Mouse (Mus musculus) hindbrain, postnatal 0 days (tissue): Measurements from ENCODE around the gene 1700013H16Rik. TPM values are rescaled to one million over a fixed set of nuclear protein-coding genes. Genes with fewer than 3 reads are reported as not detected.

Experiments
- ATAC-seq: fragments of 200-750 bp; cut with Nextera tagmentation; 2 replicates; pipeline ENCODE4 v1.8.0; 2017; ENCODE audit warnings: mild to moderate bottlenecking, moderate TSS enrichment, moderate library complexity
- DNase-seq: peaks from one replicate; pipeline ENCODE4 v3.0.0-alpha.2; 2015; ENCODE audit warnings: low spot score
- H3K27ac ChIP-seq: fragments of 300-500 bp; sonication (generic); 2 replicates; pipeline ENCODE4 v1.5.1; 2014; ENCODE audit warnings: mild to moderate bottlenecking
- H3K27me3 ChIP-seq: fragments of 300-500 bp; sonication (generic); 2 replicates; pipeline ENCODE4 v1.6.1; 2014; ENCODE audit warnings: low read length, mixed read lengths; ENCODE audit not compliant: insufficient read depth
- H3K36me3 ChIP-seq: fragments of 300-500 bp; sonication (generic); 2 replicates; pipeline ENCODE4 v1.6.1; 2014; ENCODE audit warnings: low read length, mixed read lengths; ENCODE audit not compliant: insufficient read depth
- H3K4me1 ChIP-seq: fragments of 300-500 bp; sonication (generic); 2 replicates; pipeline ENCODE4 v1.6.1; 2014; ENCODE audit warnings: antibody characterized with exemption, low read length, mixed read lengths; ENCODE audit not compliant: insufficient read depth
- H3K4me2 ChIP-seq: fragments of 300-500 bp; sonication (generic); 2 replicates; pipeline ENCODE4 v1.6.1; 2014; ENCODE audit warnings: low read depth, mild to moderate bottlenecking, low read length, moderate library complexity, mixed read lengths
- H3K4me3 ChIP-seq: fragments of 300-500 bp; sonication (generic); 2 replicates; pipeline ENCODE4 v1.5.1; 2014; ENCODE audit warnings: low read length
- H3K9ac ChIP-seq: fragments of 300-500 bp; sonication (generic); replicated peaks from 2 replicates; pipeline ENCODE4 v1.6.1; 2014; ENCODE audit warnings: mild to moderate bottlenecking, low read length, moderate library complexity, mixed read lengths
- H3K9me3 ChIP-seq: fragments of 300-500 bp; sonication (generic); 2 replicates; pipeline ENCODE4 v1.6.1; 2016; ENCODE audit warnings: low read length, mixed read lengths
- CTCF ChIP-seq: IDR thresholded peaks from 2 replicates; pipeline ENCODE4 v1.5.1; 2016; ENCODE audit warnings: antibody characterized with exemption, control low read depth, low read depth
- WGBS: fragments of 180-500 bp; shearing (Covaris S2); extraction: QIAGEN DNeasy Blood & Tissue Kit; methylation state at CpG from one replicate; pipeline ENCODE4 v1.1.7; 2014; 5-methylcytosine and 5-hydroxymethylcytosine counted together
- polyA plus RNA-seq: library from polyadenylated mRNA; unstranded; fragments of >200 nt; fragmentation: Nextera tagmentation; extraction: Ambion mirVana; gene quantifications from 2 replicates; pipeline ENCODE4 v1.2.1, GENCODE M21; 2015
- total RNA-seq: library from RNA; depleted of rRNA; stranded (reverse); fragments of >200 nt; gene quantifications from 2 replicates; pipeline ENCODE4 v1.2.3, GENCODE M21; 2014; rRNA removed

Gene 1700013H16Rik
- total and polyA plus RNA-seq, 2 experiments from 2014 or later: not detected

GRCm38 (mm10) chrX:53716323-53717182, 41.1 kb downstream of the 1700013H16Rik start:
- H3K27ac ChIP-seq: peak overlapping the region; percentile 70; the same call in 1 of the 2 replicates
- ATAC-seq: peak; percentile 94
- H3K4me2 ChIP-seq: peak overlapping the region; percentile 49
- no peaks in the 10 kb centered on the region for H3K36me3 ChIP-seq
- DNase-seq: peak; percentile 59
- H3K4me1 ChIP-seq: no peaks in the 10 kb centered on the region
- no peaks in the 10 kb centered on the region for H3K27me3 ChIP-seq
- H3K9ac ChIP-seq: peak overlapping the region; percentile 33
- TF ChIP-seq CTCF: no peak
- peak overlapping the region; percentile 25; the same call in 1 of the 2 replicates for H3K4me3 ChIP-seq
- 27% methylated on average over 46 of the region's 49 CpGs for WGBS
- H3K9me3 ChIP-seq: no peaks in the 10 kb centered on the region

- DNase-seq: no peak
These were observed 41.7 kb downstream of the 1700013H16Rik start for GRCm38 (mm10) chrX:53715942-53716322.

GRCm38 (mm10) chrX:53702673-53703072, 55.0 kb downstream of the 1700013H16Rik start:
- Histone ChIP-seq H3K9me3 (no peaks in the 10 kb centered on the region), H3K4me2 (no peak overlapping the region), H3K36me3 (no peaks in the 10 kb centered on the region), H3K27me3 (no peaks in the 10 kb centered on the region), H3K27ac (no peak overlapping the region), H3K4me1 (no peaks in the 10 kb centered on the region), H3K4me3 (no peak overlapping the region), H3K9ac (no peak overlapping the region)
- ATAC-seq (no peak), DNase-seq (no peak)
- TF ChIP-seq CTCF: no peak
- WGBS: 77% methylated on average over 3 of the region's 3 CpGs

More at GRCm38 (mm10) chrX:53715942-53716322, 41.7 kb downstream of the 1700013H16Rik start:
- Histone ChIP-seq H3K4me2 (peak overlapping the region; percentile 49), H3K27me3 (no peaks in the 10 kb centered on the region), H3K9me3 (no peaks in the 10 kb centered on the region), H3K36me3 (no peaks in the 10 kb centered on the region), H3K27ac (peak overlapping the region; percentile 70; the same call in 1 of the 2 replicates), H3K4me3 (peak overlapping the region; percentile 25; the same call in 1 of the 2 replicates), H3K9ac (peak overlapping the region; percentile 33), H3K4me1 (no peaks in the 10 kb centered on the region)
- TF ChIP-seq CTCF: no peak
- ATAC-seq: peak; percentile 25
- 60% methylated on average over 2 of the region's 2 CpGs for WGBS

GRCm38 (mm10) chrX:53699225-53699624, 58.4 kb downstream of the 1700013H16Rik start:
- Histone ChIP-seq H3K4me1 (no peaks in the 10 kb centered on the region), H3K9ac (no peak overlapping the region), H3K27me3 (no peaks in the 10 kb centered on the region), H3K9me3 (no peaks in the 10 kb centered on the region), H3K36me3 (no peaks in the 10 kb centered on the region), H3K4me2 (no peak overlapping the region), H3K4me3 (no peak overlapping the region), H3K27ac (no peak overlapping the region)
- 92% methylated on average over 2 of the region's 2 CpGs for WGBS
- DNase-seq (no peak), ATAC-seq (no peak)
- no peak for TF ChIP-seq CTCF

GRCm38 (mm10) chrX:53694008-53694777, 63.4 kb downstream of the 1700013H16Rik start:
- no peak overlapping the region for H3K27ac ChIP-seq
- no peak for ATAC-seq
- 86% methylated on average over 9 of the region's 9 CpGs for WGBS

GRCm38 (mm10) chrX:53693141-53693540, 64.5 kb downstream of the 1700013H16Rik start:
- no peaks in the 10 kb centered on the region for H3K27me3 ChIP-seq
- no peak overlapping the region for H3K4me3 ChIP-seq
- ATAC-seq (no peak), DNase-seq (no peak)
- WGBS: 65% methylated on average over 2 of the region's 2 CpGs
- no peak for TF ChIP-seq CTCF
- no peak overlapping the region for H3K4me2 ChIP-seq
- H3K27ac ChIP-seq: no peak overlapping the region
- H3K9me3 ChIP-seq: no peaks in the 10 kb centered on the region
- H3K4me1 ChIP-seq: no peaks in the 10 kb centered on the region
- H3K36me3 ChIP-seq: no peaks in the 10 kb centered on the region
- H3K9ac ChIP-seq: no peak overlapping the region

More at GRCm38 (mm10) chrX:53694008-53694777, 63.4 kb downstream of the 1700013H16Rik start:
- Histone ChIP-seq H3K4me1 (no peaks in the 10 kb centered on the region), H3K36me3 (no peaks in the 10 kb centered on the region), H3K9me3 (no peaks in the 10 kb centered on the region), H3K27me3 (no peaks in the 10 kb centered on the region), H3K4me3 (no peak overlapping the region), H3K4me2 (no peak overlapping the region), H3K9ac (no peak overlapping the region)
- no peak for DNase-seq
- TF ChIP-seq CTCF: no peak

Other genes with a start within 250 kb of the 1700013H16Rik start
- 32.0 and 58.2 TPM in 2 replicates for gene Rtl8c, start 149.8 kb downstream of the 1700013H16Rik start, total RNA-seq
- 210 and 219 TPM in 2 replicates for gene Rtl8c, start 149.8 kb downstream of the 1700013H16Rik start, polyA plus RNA-seq
- not detected in 2 replicates for gene Gm14597, start 148.9 kb downstream of the 1700013H16Rik start, total RNA-seq
- 0.64 TPM in 1 of 2 replicates, not detected in the other for gene Gm14597, start 148.9 kb downstream of the 1700013H16Rik start, polyA plus RNA-seq
- 254 and 270 TPM in 2 replicates for gene Rtl8a, start 114.1 kb downstream of the 1700013H16Rik start, total RNA-seq
- 284 and 285 TPM in 2 replicates for gene Rtl8a, start 114.1 kb downstream of the 1700013H16Rik start, polyA plus RNA-seq
- gene Rtl8b, start 87.4 kb downstream of the 1700013H16Rik start, total RNA-seq: 350 and 410 TPM in 2 replicates
- 232 and 242 TPM in 2 replicates for gene Rtl8b, start 87.4 kb downstream of the 1700013H16Rik start, polyA plus RNA-seq
- not detected in 2 replicates for gene 4930502E18Rik, start 33.0 kb downstream of the 1700013H16Rik start, total RNA-seq
- gene 4930502E18Rik, start 33.0 kb downstream of the 1700013H16Rik start, polyA plus RNA-seq: 0.55 and 0.66 TPM in 2 replicates
- not detected in 2 replicates for gene Zfp36l3, start 18.6 kb upstream of the 1700013H16Rik start, total RNA-seq
- not detected in 2 replicates for gene Zfp36l3, start 18.6 kb upstream of the 1700013H16Rik start, polyA plus RNA-seq
- 0.37 TPM in 1 of 2 replicates, not detected in the other for gene Xlr, start 39.9 kb upstream of the 1700013H16Rik start, total RNA-seq
- gene Xlr, start 39.9 kb upstream of the 1700013H16Rik start, polyA plus RNA-seq: 2.9 and 3.4 TPM in 2 replicates